Mouse (Mus musculus) MEL (cell line): ENCODE measurements around the gene Oit1. TPM values are rescaled to one million over a fixed set of nuclear protein-coding genes. Genes with fewer than 3 reads are reported as not detected.

Experiments
- DNase-seq: peaks from one replicate; pipeline ENCODE4 v3.0.0; 2011; ENCODE audit warnings: low read depth, low spot score
- H3K27ac ChIP-seq: 2 replicates; pipeline ENCODE4 v1.5.1; 2012; ENCODE audit warnings: low read depth, mild to moderate bottlenecking, control low read depth, low read length, moderate library complexity; ENCODE audit not compliant: control insufficient read depth
- H3K27me3 ChIP-seq, 2 experiments: fragments of 150-350 bp in 1 of 2; sonication (generic) in 1 of 2; 2 replicates each; pipeline ENCODE4 v1.6.1; 2012; ENCODE audit warnings: low read length in 2 of 2, mild to moderate bottlenecking in 2 of 2, improper control_type of control experiment in 1 of 2, moderate library complexity in 1 of 2; ENCODE audit not compliant: insufficient read depth in 2 of 2, control insufficient read depth in 1 of 2
- H3K36me3 ChIP-seq, 2 experiments: 2 replicates each; pipeline ENCODE4 v1.6.1; 2012 to 2014; ENCODE audit warnings: low read length in 2 of 2, improper control_type of control experiment in 1 of 2, inconsistent platforms in 1 of 2, mild to moderate bottlenecking in 1 of 2; ENCODE audit not compliant: insufficient read depth in 2 of 2, control insufficient read depth in 1 of 2
- H3K4me1 ChIP-seq, 2 experiments: fragments of 150-350 bp in 1 of 2; sonication (generic) in 1 of 2; 2 replicates each; pipeline ENCODE4 v1.6.1; 2012; ENCODE audit warnings: low read length in 2 of 2, improper control_type of control experiment in 1 of 2, mild to moderate bottlenecking in 1 of 2; ENCODE audit not compliant: insufficient read depth in 2 of 2, control insufficient read depth in 1 of 2
- H3K4me3 ChIP-seq, 2 experiments: fragments of 150-350 bp in 1 of 2; sonication (generic) in 1 of 2; 2 replicates each; pipeline ENCODE4 v1.5.1; 2012; ENCODE audit warnings: low read depth in 2 of 2, low read length in 2 of 2, mild to moderate bottlenecking in 2 of 2, moderate library complexity in 2 of 2, control low read depth in 1 of 2, improper control_type of control experiment in 1 of 2; ENCODE audit not compliant: control insufficient read depth in 1 of 2, insufficient read depth in 1 of 2
- H3K79me2 ChIP-seq: 2 replicates; pipeline ENCODE4 v1.6.1; 2012; ENCODE audit warnings: mild to moderate bottlenecking, low read length, moderate library complexity; ENCODE audit not compliant: control insufficient read depth, poor library complexity, insufficient read depth
- H3K9ac ChIP-seq: 2 replicates; pipeline ENCODE4 v1.6.1; 2012; ENCODE audit warnings: low read depth, mild to moderate bottlenecking, control low read depth, low read length, moderate library complexity; ENCODE audit not compliant: control insufficient read depth, poor library complexity, severe bottlenecking
- H3K9me3 ChIP-seq: fragments of 150-350 bp; sonication (generic); replicated peaks from 2 replicates; pipeline ENCODE4 v1.6.1; 2012; ENCODE audit warnings: mild to moderate bottlenecking, low read length, improper control_type of control experiment, moderate library complexity; ENCODE audit not compliant: insufficient read depth
- BHLHE40 ChIP-seq: IDR thresholded peaks from 2 replicates; pipeline ENCODE4 v1.6.1; 2012; ENCODE audit warnings: low read depth, mild to moderate bottlenecking, inconsistent platforms, low read length, improper control_type of control experiment, borderline replicate concordance
- CHD1 ChIP-seq: IDR thresholded peaks from 2 replicates; pipeline ENCODE4 v1.6.1; 2012; ENCODE audit warnings: low read depth, mild to moderate bottlenecking, inconsistent platforms, low read length, improper control_type of control experiment
- E2F4 ChIP-seq: IDR thresholded peaks from 2 replicates; pipeline ENCODE4 v1.6.1; 2011; ENCODE audit warnings: low read depth, low read length, improper control_type of control experiment, borderline replicate concordance
- EP300 ChIP-seq, 2 experiments: IDR thresholded peaks; 2 replicates each; pipeline ENCODE4 v1.6.1; 2011; ENCODE audit warnings: improper control_type of control experiment in 2 of 2, low read length in 2 of 2, low read depth in 1 of 2, mild to moderate bottlenecking in 1 of 2
- ETS1 ChIP-seq: IDR thresholded peaks from 2 replicates; pipeline ENCODE4 v1.6.1; 2012; ENCODE audit warnings: low read depth, mild to moderate bottlenecking, inconsistent platforms, low read length, improper control_type of control experiment, moderate library complexity
- GATA1 ChIP-seq: IDR thresholded peaks from 2 replicates; pipeline ENCODE4 v1.6.1; 2011; ENCODE audit warnings: low read depth, low read length, improper control_type of control experiment
- HCFC1 ChIP-seq: IDR thresholded peaks from 2 replicates; pipeline ENCODE4 v1.6.1; 2012; ENCODE audit warnings: low read depth, mild to moderate bottlenecking, inconsistent platforms, low read length, improper control_type of control experiment, moderate library complexity
- MAX ChIP-seq: IDR thresholded peaks from 2 replicates; pipeline ENCODE4 v1.6.1; 2011; ENCODE audit warnings: low read length, improper control_type of control experiment
- MXI1 ChIP-seq: IDR thresholded peaks from 2 replicates; pipeline ENCODE4 v1.6.1; 2011; ENCODE audit warnings: mild to moderate bottlenecking, low read depth, low read length, improper control_type of control experiment
- MYB ChIP-seq: IDR thresholded peaks from 2 replicates; pipeline ENCODE4 v1.6.1; 2011; ENCODE audit warnings: mild to moderate bottlenecking, low read depth, low read length, improper control_type of control experiment
- POLR2AphosphoS2 ChIP-seq: IDR thresholded peaks from 2 replicates; pipeline ENCODE4 v1.6.1; 2011; ENCODE audit warnings: low read length, improper control_type of control experiment
- POLR2AphosphoS5 ChIP-seq: IDR thresholded peaks from 2 replicates; pipeline ENCODE4 v1.6.1; 2012; ENCODE audit warnings: low read depth, borderline replicate concordance, mild to moderate bottlenecking, inconsistent platforms, low read length, moderate library complexity, mixed read lengths
- SIN3A ChIP-seq: IDR thresholded peaks from 2 replicates; pipeline ENCODE4 v1.6.1; 2012; ENCODE audit warnings: low read length, improper control_type of control experiment, inconsistent platforms
- SMC3 ChIP-seq: IDR thresholded peaks from 2 replicates; pipeline ENCODE4 v1.6.1; 2011; ENCODE audit warnings: low read depth, low read length, improper control_type of control experiment
- TBP ChIP-seq: IDR thresholded peaks from 2 replicates; pipeline ENCODE4 v1.8.0; 2011; ENCODE audit warnings: low read depth, low read length, improper control_type of control experiment
- TCF12 ChIP-seq: IDR thresholded peaks from 2 replicates; pipeline ENCODE4 v1.6.1; 2014; ENCODE audit warnings: low read depth, mild to moderate bottlenecking, inconsistent platforms, low read length, improper control_type of control experiment, moderate library complexity
- USF2 ChIP-seq, 2 experiments: IDR thresholded peaks; 2 replicates each; pipeline ENCODE4 v1.6.1; 2011 to 2012; ENCODE audit warnings: improper control_type of control experiment in 2 of 2, low read length in 2 of 2, borderline replicate concordance in 1 of 2, inconsistent platforms in 1 of 2, low read depth in 1 of 2, mild to moderate bottlenecking in 1 of 2; ENCODE audit not compliant: insufficient read depth in 1 of 2
- ZKSCAN1 ChIP-seq: IDR thresholded peaks from 2 replicates; pipeline ENCODE4 v1.6.1; 2012; ENCODE audit warnings: low read depth, mild to moderate bottlenecking, inconsistent platforms, low read length, improper control_type of control experiment, moderate library complexity
- ZMIZ1 ChIP-seq: IDR thresholded peaks from 2 replicates; pipeline ENCODE4 v1.6.1; 2012; ENCODE audit warnings: low read depth, mild to moderate bottlenecking, inconsistent platforms, low read length, improper control_type of control experiment, moderate library complexity
- ZNF384 ChIP-seq: IDR thresholded peaks from 2 replicates; pipeline ENCODE4 v1.6.1; 2012; ENCODE audit warnings: low read depth, mild to moderate bottlenecking, inconsistent platforms, low read length, improper control_type of control experiment
- polyA plus RNA-seq, 2 experiments: library from polyadenylated mRNA; stranded (reverse) in 1 of 2; unstranded in 1 of 2; fragments of >175 nt in 1 of 2; fragments of >200 nt in 1 of 2; gene quantifications; 2 replicates each; pipeline versions ENCODE4 v1.2.1 to v1.2.4; 2012; ENCODE audit warnings: low replicate concordance in 2 of 2, low read depth in 1 of 2; ENCODE audit not compliant: insufficient read length in 2 of 2, insufficient read depth in 1 of 2, missing spikeins in 1 of 2
- total RNA-seq: library from RNA; depleted of rRNA; stranded (reverse); fragments of 300-350 nt; gene quantifications from 2 replicates; pipeline ENCODE4 v1.2.3, GENCODE M21; 2012

Gene Oit1
- total and polyA plus RNA-seq, 3 experiments, result not detected

DNA sequence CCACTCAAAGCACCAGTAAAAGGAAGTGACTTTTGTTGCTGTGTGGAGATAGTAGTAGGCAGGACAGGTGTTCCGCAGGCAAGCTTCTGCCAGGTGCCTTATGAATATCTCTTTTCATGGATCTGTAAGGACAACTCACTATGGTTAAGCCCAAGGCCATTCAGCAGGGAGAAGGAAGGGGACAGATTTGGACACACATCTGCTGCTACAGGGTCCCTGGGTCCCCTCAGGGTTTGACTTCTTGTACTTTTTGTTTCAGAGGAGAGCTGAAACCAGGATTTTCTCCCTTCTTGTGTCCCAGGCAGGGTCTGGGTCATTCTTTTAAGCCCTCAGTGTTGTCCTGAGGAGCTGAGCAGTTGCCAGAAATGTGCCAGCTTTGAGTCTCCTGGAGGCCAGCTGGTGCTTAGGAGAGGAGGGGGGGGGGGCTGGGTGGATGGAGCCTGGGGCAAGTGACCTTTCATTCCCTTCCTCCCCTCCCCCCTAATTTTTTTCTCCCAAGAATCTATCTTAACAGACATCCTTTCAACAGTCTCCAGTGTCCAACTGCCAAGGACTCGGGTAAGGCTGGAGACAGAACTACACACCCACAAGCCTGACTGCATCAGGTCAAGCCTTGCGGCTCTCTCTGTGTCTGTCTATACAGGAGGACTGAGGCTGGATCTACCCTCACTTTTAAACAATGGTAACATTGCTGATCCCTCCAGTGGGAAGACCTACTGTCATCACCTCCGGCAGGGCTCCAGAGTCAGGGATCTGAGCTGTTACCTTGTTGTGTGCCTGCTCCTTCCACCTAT lies 10.6 kb downstream of the Oit1 start:
- no peak overlapping the region for H3K4me3 ChIP-seq
- no peaks in the 10 kb centered on the region for H3K27me3 ChIP-seq
- H3K27ac ChIP-seq, result no peak overlapping the region
- no peak overlapping the region for H3K9ac ChIP-seq
- no peaks in the 10 kb centered on the region for H3K36me3 ChIP-seq
- H3K79me2 ChIP-seq, result no peaks in the 10 kb centered on the region
- DNase-seq, result no peak
- no peaks in the 10 kb centered on the region for H3K9me3 ChIP-seq
- TF ChIP-seq TBP (no peak), ZNF384 (no peak), EP300 (IDR thresholded peaks at IDR 0.05; ENCODE audit: low read depth in 1 of 2, low read length in 2 of 2) (no peak), HCFC1 (no peak), POLR2AphosphoS5 (no peak), MYB (no peak), E2F4 (no peak), USF2 (IDR thresholded peaks at IDR 0.05; ENCODE audit: borderline replicate concordance in 1 of 2, insufficient read depth in 1 of 2, low read depth in 1 of 2, low read length in 2 of 2) (no peak), ZKSCAN1 (no peak), MAX (no peak), BHLHE40 (no peak), POLR2AphosphoS2 (no peak), CHD1 (no peak), SMC3 (no peak), ZMIZ1 (no peak), MXI1 (no peak), ETS1 (no peak), SIN3A (no peak), GATA1 (no peak), TCF12 (no peak)
- no peaks in the 10 kb centered on the region for H3K4me1 ChIP-seq

DNA sequence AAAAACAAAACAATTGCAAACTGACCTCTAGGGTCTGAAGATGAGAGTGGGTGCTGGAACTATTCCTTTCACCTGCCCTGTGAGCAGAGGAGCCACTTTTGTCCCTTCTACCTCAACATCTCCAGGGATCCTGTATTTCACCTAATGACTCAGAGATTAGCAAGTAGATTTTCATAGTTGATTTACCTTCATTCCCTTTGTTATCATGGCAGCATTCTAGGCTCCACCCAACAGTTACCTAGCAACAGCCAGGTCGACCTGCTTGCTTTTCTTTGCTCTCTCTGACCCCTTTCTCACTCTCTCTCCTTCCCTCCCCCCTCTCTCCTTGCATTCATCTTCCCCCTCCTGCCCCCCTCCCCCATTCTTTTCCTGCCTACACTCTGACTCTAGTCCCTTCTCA lies 11.4 kb downstream of the Oit1 start:
- no peak for DNase-seq
- Histone ChIP-seq H3K27ac (no peak overlapping the region), H3K27me3 (no peaks in the 10 kb centered on the region), H3K9ac (no peak overlapping the region), H3K9me3 (no peaks in the 10 kb centered on the region), H3K36me3 (no peaks in the 10 kb centered on the region), H3K79me2 (no peaks in the 10 kb centered on the region), H3K4me1 (no peaks in the 10 kb centered on the region), H3K4me3 (no peak overlapping the region)
- no peak for TF ChIP-seq EP300 (IDR thresholded peaks at IDR 0.05; ENCODE audit: low read depth in 1 of 2, low read length in 2 of 2)
